Mouse (Mus musculus) embryo, embryonic 10.5 days (tissue): ENCODE measurements at regions not wholly inside any gene's neighbourhood (a gene's known extent, or its start where the extent isn't known, plus 50 kb on each side); places are given as distances from the start of the nearest gene placed in this dataset.

Source experiments
- DNase-seq: peaks from one replicate; pipeline ENCODE4 v3.0.0-alpha.2; 2015; ENCODE audit warnings: low spot score

GRCm38 (mm10) chrX:110584584-110585234, 229.4 kb upstream of the Pou3f4 start:
- peak; percentile 1 for DNase-seq
